Mouse (Mus musculus): ENCODE results near the gene Ggta1.

Ggta1 gene

DNA sequence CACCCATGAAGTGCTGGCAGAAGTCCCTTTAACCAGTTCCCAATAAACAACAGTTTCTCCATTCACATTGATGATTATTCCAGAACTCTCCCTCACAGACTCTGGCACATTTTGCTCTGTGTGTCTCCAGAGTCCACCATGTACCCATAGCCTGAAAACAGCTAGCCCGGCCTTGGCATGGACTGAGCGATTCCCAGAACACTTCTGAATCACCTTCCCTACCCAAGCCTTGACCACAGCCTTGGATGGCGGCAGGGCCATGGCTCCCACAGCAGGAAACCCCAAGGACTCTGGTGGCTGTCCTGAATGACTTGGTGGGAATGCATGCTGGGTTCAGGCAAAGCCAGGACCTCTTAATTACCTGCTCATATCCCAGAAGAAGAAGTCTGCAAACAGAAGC lies 22.6 kb downstream of the Ggta1 start:
- in situ Hi-C loops (cut with MboI), result no loop called here

DNA sequence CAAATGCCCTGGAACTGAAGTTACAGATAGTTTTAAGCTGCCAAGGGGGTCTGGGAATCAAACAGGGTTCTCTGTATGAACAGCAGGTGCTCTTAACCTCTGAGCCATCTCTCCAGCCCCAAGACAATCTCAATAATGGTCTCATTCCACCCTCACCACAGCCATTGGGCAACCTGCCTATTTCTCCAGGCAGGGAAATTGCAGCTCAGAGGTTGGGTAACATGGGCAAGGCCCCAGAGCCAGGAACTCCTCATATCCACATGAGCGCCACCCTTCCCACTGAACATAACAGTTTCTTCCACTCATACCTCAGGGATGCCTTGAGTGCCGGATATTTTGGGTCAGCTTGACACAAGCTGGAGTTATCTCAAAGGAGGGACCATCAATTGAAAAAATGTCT lies 25.2 kb downstream of the Ggta1 start:
- in situ Hi-C loops (cut with MboI), result no loop called here

DNA sequence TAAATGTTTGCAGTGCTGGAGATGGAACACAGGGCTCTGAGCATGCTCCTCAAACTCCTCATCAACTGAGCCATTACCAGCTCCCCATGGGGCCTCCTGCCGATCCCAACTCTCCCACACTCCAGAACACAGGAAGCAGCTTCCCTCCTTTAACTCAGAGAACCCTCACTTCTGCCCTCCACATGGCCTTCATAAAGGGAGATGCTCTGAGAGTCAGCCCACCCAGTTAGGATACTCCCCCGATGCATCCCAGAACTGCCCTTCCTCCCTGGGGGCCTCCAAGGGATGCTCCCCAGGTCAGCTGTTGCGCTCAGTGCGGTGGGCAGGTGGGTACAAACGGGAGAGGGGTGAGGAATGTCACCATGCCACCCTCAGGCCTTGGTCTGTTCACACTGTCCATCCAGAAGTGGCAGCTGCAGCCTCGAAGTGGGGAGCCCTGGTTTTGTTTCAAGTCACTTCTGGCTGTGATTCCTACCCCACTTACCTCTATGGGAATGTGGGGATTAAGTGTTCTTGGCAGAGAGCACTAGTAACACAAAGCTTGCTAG lies 28.4 kb downstream of the Ggta1 start:
- in situ Hi-C loops (cut with MboI), result no loop called here

DNA sequence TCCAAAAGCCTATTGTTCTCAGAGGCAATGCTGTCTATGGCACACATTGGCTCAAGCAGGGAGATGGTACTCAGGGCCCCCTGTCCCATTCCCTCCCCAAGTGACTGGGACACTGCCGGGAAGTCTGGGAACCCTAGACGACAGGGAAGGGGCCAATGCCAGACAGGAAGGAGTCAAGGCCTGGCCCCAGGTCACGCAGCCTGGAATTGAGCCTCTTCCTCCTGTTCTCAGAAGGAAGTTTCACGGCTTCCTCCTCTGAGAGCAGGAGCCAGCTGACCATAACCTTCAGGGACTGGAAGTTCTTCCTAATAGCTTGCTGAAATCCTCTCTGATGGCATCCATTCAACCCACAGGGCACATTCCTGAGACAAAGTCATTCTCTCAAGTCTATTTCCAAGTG lies 29.6 kb downstream of the Ggta1 start:
- in situ Hi-C loops (cut with MboI), result no loop called here

DNA sequence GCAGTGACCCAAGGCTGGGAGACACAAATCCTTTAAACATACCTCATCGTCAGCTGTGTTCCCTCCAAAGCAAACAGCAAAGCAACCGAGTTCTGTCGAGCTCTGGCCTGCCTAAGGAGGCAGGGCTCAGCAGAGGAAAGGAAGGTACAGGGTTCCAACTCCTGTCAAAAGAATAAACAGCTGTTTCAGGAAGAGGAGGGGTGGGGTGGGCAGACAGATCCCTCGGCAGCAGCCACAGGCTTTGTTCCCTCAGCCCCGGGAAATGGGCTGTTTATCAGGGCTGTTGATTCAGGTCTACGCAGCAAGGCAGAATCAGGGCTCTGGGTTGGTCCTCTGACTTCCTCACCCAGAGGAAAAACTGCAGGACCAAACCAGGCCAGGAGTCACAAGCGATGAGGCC lies 30.6 kb downstream of the Ggta1 start:
- in situ Hi-C loops (cut with MboI), result no loop called here

DNA sequence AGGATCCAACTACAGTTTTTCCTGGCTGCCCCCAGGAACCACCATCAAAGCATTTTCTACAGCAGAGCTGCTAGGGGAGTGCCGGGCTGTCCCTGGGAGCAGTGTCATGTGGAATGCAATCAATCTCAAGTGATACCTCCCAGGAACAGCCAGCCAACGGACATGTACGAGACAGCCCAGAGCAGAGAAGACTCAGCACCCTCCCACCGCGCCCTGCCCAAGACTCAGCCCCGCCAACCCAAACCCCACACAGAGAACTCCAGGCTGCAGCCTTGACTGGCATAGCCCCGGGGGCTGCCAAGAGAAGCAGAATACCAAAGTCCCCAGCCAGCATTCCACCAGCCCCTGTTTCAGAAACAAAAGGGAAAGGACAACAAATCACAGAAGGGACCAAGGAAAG lies 31.0 kb downstream of the Ggta1 start:
- in situ Hi-C loops (cut with MboI), result no loop called here

DNA sequence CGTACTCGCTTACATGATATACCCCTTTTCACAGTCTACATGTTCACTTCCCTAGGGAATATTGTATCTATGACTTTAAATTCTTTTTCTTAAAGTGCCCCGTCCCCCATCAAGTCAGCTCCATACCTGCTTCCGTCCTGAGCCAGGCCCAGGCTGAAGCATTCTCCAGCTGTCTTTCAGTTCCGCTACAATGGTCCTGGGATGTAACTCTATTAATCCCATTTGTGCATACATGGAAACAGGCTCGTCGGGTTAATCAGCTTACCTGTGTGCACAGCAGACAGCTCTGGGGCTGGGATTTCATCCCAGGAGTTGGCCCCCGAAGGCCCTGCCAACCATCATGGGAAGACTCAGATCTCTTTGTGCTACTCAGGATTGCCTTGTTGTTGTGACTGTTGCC lies 32.2 kb downstream of the Ggta1 start:
- in situ Hi-C loops (cut with MboI), result no loop called here

DNA sequence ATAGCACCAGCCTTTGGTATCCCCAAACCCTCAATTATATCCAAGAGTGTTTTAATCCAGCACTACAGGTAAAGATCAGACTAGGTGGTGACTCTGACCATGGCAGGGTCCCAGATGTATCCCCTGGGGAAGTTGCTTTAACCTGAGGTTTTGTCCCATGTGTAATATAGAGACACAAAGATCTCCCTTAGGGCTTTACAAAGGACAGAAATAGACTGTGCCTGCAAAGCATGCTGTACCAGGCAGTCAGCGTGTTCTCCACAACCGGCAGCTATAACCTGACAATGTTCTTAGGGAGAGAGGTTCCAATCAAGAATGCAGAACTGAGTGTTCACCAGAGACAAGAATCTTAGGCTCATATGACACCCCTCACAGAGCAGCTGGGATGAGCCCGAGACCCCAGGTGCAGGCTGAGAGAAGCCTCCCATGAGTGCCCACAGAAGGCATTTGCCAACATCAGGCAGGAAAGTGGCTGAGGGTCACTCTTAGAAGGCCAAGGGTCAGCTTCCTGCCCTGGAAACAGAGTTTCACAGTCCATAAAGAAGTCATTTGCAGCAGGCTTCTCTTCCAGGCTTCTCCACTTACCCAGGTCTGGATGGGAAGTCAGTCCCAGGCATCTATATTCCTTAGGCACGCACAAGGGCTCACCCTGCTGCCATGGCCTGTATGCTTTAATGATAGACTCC lies 34.3 kb downstream of the Ggta1 start:
- in situ Hi-C loops (cut with MboI), result no loop called here

DNA sequence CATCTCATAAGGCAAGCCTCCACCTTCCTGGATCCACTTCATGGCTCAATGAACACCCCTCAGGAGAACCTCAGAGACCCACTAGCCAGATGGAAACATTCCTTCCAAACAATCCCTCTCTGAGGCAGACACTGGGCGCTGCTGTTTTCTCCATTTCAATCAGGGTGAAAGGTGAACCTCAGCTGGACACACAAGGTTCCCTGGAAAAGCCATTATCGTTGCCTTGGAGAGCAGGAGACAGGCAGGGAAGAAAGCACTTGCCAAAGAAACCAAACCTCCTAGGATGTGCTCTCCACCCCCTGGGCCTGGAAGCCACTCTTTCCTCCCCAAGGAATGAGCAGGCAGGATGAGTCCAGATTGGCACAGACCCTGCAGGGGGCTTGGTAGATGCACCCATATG lies 35.5 kb downstream of the Ggta1 start:
- in situ Hi-C loops (cut with MboI), result no loop called here

DNA sequence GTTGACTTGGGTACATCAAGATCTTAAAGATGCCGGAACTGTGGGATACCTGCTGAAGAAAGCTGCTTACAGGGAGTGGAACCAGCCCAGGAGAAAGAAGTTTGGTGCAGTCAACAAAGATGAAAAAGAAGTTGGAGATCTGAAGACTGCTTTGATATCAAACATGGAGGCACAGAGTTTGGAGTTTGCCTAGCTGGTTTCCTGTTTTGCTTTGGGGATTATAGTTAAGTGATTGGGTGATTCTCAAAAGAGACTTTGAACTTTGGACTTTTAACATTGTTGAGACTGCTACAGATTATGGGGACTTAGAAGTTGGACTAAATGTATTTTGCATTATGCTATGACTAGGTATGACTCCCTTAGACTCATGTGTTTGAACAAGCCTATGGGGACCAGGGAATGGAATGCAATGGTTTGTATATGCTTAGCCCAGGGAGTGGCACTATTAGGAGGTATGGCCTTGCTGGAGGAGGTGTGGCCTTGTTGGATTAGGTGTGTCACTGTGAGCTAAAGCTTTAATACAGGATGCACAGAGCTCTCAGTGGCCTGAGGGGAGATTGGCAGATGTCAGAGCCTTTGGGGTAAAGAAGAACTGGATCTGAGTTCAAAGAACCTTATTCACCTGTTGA lies 39.2 kb downstream of the Ggta1 start:
- in situ Hi-C loops (cut with MboI), result no loop called here

DNA sequence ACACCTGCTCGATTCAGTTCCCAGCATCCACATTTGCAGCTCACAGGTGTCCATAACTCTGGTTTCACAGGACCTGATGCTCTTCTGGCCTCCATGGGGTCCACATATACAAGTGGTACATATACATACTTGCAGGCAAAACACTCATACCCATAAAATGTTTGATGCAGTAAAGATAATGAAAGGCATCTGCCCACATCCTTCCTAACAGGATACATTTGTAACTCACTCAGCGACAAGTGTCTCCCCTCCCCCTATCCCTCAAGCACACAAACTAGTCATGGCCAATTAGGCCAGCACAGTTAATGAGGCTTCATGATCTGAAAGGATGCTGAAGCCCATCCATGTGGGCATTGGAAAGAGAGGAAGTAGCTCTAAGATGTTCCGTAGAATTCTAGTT lies 40.6 kb downstream of the Ggta1 start:
- in situ Hi-C loops (cut with MboI), result no loop called here

DNA sequence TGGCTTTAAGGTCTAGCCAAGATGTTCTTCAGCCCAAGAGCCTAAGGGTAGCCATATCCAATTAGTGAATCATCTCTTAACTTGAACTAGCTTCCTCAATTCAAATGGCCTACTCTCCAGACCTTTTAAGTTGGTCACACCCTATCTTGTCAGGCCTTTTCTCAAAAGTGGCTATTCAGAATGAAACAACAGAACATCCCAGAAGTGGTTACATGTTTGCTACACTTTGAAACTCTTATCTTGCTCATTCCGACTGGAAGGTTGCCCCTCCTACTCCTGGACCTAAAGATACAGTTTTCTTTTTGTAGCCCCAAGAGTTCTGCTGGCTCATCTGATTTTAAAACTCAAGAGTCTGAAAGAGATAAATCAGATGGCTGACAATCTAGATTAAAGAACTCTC lies 42.4 kb downstream of the Ggta1 start:
- in situ Hi-C loops (cut with MboI), result no loop called here

DNA sequence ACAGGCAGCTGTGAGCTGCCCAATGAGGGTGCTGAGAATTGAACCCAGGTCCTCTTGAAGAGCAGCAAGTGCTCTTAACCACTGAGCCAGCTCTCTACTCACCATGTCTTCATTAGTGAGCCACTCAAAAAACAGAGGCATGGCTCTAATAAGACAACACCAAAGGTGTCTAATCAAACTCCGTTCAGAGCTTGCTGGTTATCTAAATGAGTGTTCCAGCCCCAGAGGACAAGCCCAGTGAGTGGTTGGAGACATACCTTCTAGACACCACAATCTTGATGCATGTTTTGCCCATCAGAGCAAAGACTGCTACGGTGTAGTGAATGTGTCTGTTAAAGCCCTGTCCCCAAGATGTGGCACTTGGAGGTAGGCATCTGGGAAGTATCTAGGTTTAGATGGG lies 43.4 kb downstream of the Ggta1 start:
- in situ Hi-C loops (cut with MboI), result no loop called here

DNA sequence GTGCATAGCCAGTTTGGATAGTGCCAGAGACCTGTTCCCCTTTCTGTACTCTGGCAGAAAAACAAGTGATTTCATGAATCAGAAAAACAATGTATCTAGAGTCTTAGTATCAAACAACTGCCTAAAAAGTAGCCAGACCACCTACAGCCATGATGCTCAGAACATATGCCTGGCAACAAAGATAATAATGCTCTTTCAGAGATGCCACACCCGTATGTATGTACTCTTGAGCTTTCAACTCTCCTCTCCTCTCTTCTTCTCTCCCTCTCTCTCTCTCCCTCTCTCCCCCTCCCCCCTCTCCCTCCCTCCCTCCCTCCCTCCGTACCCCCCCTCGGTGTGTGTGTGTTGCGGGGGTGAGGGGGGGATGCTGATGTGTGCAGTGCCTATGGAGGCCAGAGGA lies 43.8 kb downstream of the Ggta1 start:
- in situ Hi-C loops (cut with MboI), result no loop called here

DNA sequence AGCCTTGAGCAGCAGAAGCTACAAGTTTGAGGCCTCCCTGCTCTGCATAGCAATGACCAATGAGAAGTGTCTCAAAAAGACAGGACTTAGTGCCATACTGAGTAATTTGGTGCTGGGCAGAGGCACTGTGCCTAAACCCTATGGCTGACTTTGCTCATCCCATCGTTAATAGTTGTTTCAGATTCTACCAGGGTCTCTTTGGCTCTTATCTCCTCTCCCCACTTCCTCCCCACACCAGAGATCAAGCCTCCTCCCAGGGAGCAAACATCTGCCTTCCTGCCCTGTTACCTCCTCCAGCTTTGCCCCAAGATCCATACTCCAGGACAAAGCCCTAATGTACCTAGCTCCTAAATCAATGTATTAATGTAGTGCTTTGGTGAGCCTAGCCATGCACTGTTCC lies 45.8 kb downstream of the Ggta1 start:
- in situ Hi-C loops (cut with MboI), result no loop called here

DNA sequence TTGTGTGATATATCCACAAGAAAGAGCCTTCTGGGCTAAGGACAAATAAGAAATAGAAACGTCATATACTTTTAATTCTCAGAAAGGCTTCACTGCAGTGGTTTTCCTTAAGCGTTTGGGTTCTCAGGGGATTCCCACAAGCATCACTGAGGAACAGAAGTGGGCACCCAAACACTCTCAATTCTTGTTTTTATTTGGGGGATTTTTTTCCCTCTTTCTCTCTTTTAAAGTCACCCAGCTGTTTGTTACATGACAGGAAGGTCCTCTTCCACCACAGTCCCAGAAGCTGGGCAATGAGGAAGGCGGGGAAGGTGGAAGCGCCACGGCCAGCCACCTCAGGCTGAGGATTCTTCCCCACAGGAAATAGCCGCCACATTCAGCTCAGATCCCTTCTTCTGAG lies 46.6 kb downstream of the Ggta1 start:
- in situ Hi-C loops (cut with MboI), result no loop called here

DNA sequence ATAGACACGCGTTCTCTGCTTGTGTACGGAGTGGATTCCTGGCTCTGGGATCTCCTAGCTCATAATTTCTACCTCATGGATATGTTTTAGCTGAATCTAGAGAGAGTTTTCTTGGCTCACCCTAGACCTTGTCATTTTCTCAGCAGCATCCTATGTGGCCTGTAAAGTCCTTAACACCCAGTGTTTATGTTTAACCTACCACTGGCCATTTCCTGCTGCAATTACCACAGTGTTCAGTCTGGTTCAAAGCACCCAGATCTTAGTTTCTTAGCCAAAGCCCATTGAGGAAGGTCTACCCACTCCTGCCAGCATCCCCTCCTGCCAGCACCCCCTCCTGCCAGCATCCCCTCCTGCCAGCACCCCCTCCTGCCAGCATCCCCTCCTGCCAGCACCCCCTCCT lies 50.2 kb downstream of the Ggta1 start:
- in situ Hi-C loops (cut with MboI), result no loop called here

DNA sequence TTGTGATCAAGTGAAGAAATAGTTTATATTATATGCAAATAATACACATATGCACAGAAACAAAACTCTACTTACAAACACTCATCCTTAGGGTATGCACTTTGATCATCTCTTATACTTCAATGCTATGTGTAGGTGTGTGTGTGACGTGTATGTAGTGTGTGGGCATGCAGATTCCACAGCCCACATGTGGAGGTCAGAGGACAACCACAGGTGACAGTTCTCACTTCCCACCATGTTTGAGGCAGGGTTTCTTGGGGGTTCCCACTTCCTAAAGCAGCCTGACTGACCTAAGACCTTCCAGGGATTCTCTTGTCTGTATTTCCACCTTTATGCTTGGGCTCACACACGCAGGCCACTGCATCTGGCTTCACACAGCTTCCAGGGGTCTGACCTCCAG lies 50.8 kb downstream of the Ggta1 start:
- in situ Hi-C loops (cut with MboI), result no loop called here

DNA sequence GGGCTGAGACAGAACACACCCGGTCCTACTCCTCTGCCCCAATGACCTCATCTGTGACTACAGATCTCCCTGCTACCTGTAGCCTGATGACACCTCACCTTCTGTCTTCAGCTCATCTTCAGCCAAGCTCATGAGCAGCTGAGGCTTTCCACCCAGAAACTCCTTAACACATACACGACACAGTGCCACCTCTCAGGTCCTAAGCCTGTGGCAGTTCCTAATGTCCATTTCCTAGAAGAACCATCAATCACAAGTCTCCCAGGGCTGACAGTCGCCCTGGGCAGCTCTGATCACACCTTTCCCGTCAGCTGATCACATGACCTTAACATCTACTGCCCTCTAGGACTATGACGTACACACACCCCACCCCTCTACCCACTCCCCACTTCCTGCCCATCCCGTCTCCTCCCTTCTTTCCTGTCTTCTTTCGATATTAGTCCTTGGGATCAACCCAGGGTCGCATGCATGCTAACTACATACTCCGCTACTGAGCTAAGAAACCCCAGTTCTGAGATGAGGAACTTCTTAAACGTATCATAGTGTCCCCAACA lies 51.3 kb downstream of the Ggta1 start:
- in situ Hi-C loops (cut with MboI), result no loop called here

DNA sequence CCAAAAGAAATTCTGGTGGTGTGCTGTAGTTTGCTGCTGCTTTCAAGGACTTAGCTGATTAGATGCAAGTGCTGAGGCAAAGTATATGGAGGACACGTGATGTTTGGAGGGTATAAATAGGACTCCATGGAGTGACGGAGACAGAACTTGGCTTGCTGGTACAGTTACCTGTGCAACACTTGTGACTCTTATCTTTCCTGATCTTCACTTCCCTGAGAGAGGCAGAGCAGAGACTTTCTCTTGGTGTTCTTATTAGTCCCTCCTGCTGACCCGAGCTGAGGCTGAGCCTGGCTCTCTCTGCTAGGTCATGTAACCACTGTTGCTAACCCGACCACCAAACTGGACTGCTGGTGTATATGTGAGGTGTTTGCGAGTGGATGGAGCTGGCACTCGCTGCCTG lies 53.6 kb downstream of the Ggta1 start:
- in situ Hi-C loops (cut with MboI), result no loop called here

DNA sequence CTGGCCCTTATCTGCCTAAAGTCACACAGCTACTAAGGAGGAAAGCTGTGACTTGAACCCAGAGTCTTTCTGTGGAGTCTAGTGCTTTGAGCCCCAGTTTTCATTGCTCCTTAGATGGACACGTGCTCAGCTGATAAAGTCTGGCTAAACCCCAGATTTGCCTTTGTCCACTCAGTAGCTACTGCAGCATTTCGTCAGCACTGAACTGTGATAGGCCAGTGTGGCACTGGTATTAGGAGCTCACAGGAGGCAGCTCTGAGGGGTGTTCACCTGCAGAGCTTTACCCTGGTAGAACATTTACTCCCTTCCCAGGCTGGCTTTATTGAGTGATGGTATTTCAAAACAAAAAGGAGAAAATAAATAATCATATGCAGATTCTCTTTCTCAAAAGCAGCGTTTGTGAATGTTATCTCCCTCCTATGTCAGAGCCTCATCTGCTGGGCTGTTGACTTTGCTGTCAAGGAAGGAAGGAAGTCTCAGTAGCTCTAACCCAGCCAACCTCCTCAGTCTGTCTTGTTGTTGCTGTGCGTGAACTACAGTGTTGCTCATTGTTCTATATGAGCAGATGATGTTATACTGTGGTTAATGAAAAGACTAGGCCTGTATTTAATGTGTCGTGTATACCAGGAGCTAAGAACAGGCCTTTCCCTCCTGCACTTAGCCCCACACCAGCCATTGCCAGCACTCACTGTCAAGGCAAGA lies 54.5 kb downstream of the Ggta1 start:
- in situ Hi-C loops (cut with MboI), result no loop called here

DNA sequence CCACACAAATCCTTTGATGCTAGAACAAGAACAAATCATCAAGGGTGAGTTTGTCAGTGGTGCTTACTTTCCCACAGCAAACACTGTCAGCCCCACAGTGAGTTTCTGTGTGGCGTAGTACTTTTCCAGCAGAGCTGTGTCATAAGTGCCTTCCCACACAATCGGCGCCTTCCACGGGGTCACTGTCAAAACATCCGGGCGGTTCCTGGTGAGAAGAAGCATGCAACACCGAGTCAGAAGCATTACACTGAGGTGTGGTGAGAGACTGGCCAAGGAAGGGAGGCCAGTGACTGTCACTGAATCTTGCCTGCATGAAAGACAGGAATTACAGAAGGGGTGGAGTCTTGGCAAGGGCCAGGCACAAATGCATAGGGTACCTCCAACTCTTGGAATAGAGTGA lies 55.2 kb downstream of the Ggta1 start:
- in situ Hi-C loops (cut with MboI), result no loop called here

DNA sequence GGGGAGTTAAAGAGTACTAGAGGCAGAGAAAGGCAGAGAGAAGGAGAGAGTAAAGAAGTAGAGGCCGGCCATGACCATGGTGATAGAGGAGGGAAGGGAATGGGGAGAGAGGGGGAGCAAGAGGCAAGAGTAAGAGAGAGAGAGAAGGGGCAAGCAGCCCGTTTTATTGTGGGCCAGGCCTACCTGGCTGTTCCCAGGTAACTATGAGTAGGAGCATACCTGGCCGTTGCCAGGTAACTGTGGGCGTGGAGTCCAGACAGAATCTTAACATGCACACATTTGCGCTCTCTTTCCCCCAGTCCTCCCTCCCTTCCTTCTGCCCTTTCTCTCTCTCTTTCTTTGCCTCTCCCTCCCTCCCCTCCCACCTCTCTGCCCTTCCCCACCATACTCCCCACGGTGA lies 55.8 kb downstream of the Ggta1 start:
- in situ Hi-C loops (cut with MboI), result no loop called here

Measured in mature B cell (primary cell).